Mouse (Mus musculus) midbrain, embryonic 16.5 days (tissue): ENCODE results near the gene Fkbp3. TPM values are rescaled to one million over a fixed set of nuclear protein-coding genes. Genes with fewer than 3 reads are reported as not detected.
A peak's percentile ranks its signal among the peaks of the same experiment; 100 is the strongest.

ENCODE experiments used
- ATAC-seq: fragments of 200-750 bp; cut with Nextera tagmentation; 2 replicates; pipeline ENCODE4 v1.8.0; 2017; ENCODE audit warnings: moderate TSS enrichment
- H3K27ac ChIP-seq: fragments of 300-500 bp; sonication (generic); 2 replicates; pipeline ENCODE4 v1.5.1; 2014; ENCODE audit warnings: mild to moderate bottlenecking, low read length, mixed read lengths
- H3K27me3 ChIP-seq: fragments of 300-500 bp; sonication (generic); 2 replicates; pipeline ENCODE4 v1.6.1; 2014; ENCODE audit warnings: low read depth, low read length, mixed read lengths; ENCODE audit not compliant: control insufficient read depth, insufficient read depth
- H3K36me3 ChIP-seq: fragments of 300-500 bp; sonication (generic); 2 replicates; pipeline ENCODE4 v1.6.1; 2014; ENCODE audit warnings: mild to moderate bottlenecking, low read length, moderate library complexity, mixed read lengths; ENCODE audit not compliant: control insufficient read depth, insufficient read depth
- H3K4me1 ChIP-seq: fragments of 300-500 bp; sonication (generic); 2 replicates; pipeline ENCODE4 v1.6.1; 2014; ENCODE audit warnings: mild to moderate bottlenecking, low read length, mixed read lengths; ENCODE audit not compliant: control insufficient read depth, insufficient read depth
- H3K4me2 ChIP-seq: fragments of 300-500 bp; sonication (generic); 2 replicates; pipeline ENCODE4 v1.6.1; 2014; ENCODE audit warnings: mild to moderate bottlenecking, low read length, mixed read lengths
- H3K4me3 ChIP-seq: fragments of 300-500 bp; sonication (generic); 2 replicates; pipeline ENCODE4 v1.5.1; 2014; ENCODE audit warnings: low read depth, mild to moderate bottlenecking, low read length, moderate library complexity, mixed read lengths
- H3K9ac ChIP-seq: fragments of 300-500 bp; sonication (generic); 2 replicates; pipeline ENCODE4 v1.6.1; 2014; ENCODE audit warnings: low read depth, low read length, mixed read lengths
- H3K9me3 ChIP-seq: fragments of 300-500 bp; sonication (generic); replicated peaks from 2 replicates; pipeline ENCODE4 v1.6.1; 2014; ENCODE audit warnings: mild to moderate bottlenecking, low read length, mixed read lengths; ENCODE audit not compliant: control insufficient read depth, poor library complexity, severe bottlenecking
- WGBS: fragments of 180-500 bp; shearing (Covaris S2); extraction: QIAGEN DNeasy Blood & Tissue Kit; methylation state at CpG from one replicate; pipeline ENCODE4 v1.1.7; 2014; 5-methylcytosine and 5-hydroxymethylcytosine counted together
- polyA plus RNA-seq: library from polyadenylated mRNA; unstranded; fragments of >200 nt; fragmentation: Nextera tagmentation; extraction: Ambion mirVana; gene quantifications from 2 replicates; pipeline ENCODE4 v1.2.1, GENCODE M21; 2015

Gene Fkbp3
- polyA plus RNA-seq, 1 experiment from 2014 or later: 395 TPM

- ATAC-seq: 0 out of 2 replicates have a peak, but pooled peaks have one; percentile 1
Measured at GRCm38 (mm10) chr12:65075733-65076310, 2.0 kb upstream of the Fkbp3 start.

GRCm38 (mm10) chr12:65075085-65075732 lies 1.4 kb upstream of the Fkbp3 start, which contains the start of gene Fancm:
TSS of gene Fancm (plus strand) at chr12:65075603.
- Histone ChIP-seq H3K36me3 (0 out of 2 replicates have a peak, but pooled peaks cover 2% of the 10 kb centered on the region), H3K27me3 (no peaks in the 10 kb centered on the region), H3K9ac (peak within 1 kb of the TSS; percentile 88), H3K4me2 (peak within 1 kb of the TSS; percentile 81), H3K27ac (peak within 1 kb of the TSS; percentile 95), H3K4me3 (peak within 1 kb of the TSS; percentile 89), H3K9me3 (no peaks in the 10 kb centered on the region), H3K4me1 (peaks cover 29% of the 10 kb centered on the region)
- ATAC-seq: peak; percentile 19
- 2% methylated on average over 39 of the region's 39 CpGs for WGBS

More at GRCm38 (mm10) chr12:65075733-65076310, 2.0 kb upstream of the Fkbp3 start:
- Histone ChIP-seq H3K9me3 (no peaks in the 10 kb centered on the region), H3K36me3 (0 out of 2 replicates have a peak, but pooled peaks cover 2% of the 10 kb centered on the region), H3K9ac (peak overlapping the region; percentile 88), H3K27me3 (no peaks in the 10 kb centered on the region), H3K4me3 (peak overlapping the region; percentile 89), H3K27ac (peak overlapping the region; percentile 95), H3K4me2 (peak overlapping the region; percentile 81), H3K4me1 (peaks cover 29% of the 10 kb centered on the region)
- WGBS: under 1% methylated on average over 41 of the region's 41 CpGs

DNA sequence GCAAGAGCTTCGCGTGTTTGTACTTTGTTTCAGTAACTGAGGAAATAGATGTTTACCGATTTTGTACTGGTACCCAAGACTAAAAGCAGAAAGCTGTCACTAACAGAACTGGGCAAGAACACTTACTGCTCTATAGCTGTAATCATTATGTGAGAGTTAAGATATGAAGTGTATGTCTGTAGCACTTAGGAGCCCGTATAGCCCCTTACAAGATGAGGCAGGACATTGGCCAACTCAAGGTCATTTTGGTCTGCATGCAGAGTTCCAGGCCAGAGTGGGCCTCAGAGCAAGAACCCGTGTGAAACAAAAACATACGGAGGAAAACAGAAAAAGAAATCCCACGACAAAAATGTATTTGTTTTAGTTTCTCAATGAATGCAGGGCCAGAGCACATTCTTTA lies 844 bp upstream of the Fkbp3 start:
- Histone ChIP-seq H3K4me3 (peak overlapping the region; percentile 89), H3K4me1 (peaks cover 29% of the 10 kb centered on the region), H3K27ac (peak overlapping the region; percentile 95), H3K27me3 (no peaks in the 10 kb centered on the region), H3K9me3 (no peaks in the 10 kb centered on the region), H3K4me2 (peak overlapping the region; percentile 81), H3K36me3 (0 out of 2 replicates have a peak, but pooled peaks cover 1% of the 10 kb centered on the region), H3K9ac (peak overlapping the region; percentile 88)
- WGBS: 42% methylated on average over 7 of the region's 7 CpGs
- ATAC-seq: no peak

GRCm38 (mm10) chr12:65072911-65073610 lies 746 bp downstream of the Fkbp3 start:
- WGBS: 4% methylated on average over 21 of the region's 21 CpGs
- Histone ChIP-seq H3K9me3 (no peaks in the 10 kb centered on the region), H3K27ac (peak overlapping the region; percentile 95), H3K9ac (peak overlapping the region; percentile 95), H3K36me3 (peaks cover 8% of the 10 kb centered on the region; the same call in 1 of the 2 replicates), H3K4me1 (peaks cover 29% of the 10 kb centered on the region), H3K4me2 (peak overlapping the region; percentile 81), H3K27me3 (no peaks in the 10 kb centered on the region), H3K4me3 (peak overlapping the region; percentile 89)
- peak; percentile 84 for ATAC-seq

- peaks cover 23% of the 10 kb centered on the region for H3K36me3 ChIP-seq
- no peak overlapping the region for H3K4me3 ChIP-seq
- 86% methylated on average over 4 of the region's 4 CpGs for WGBS
Measured at GRCm38 (mm10) chr12:65068409-65068808, 5.4 kb downstream of the Fkbp3 start.

DNA sequence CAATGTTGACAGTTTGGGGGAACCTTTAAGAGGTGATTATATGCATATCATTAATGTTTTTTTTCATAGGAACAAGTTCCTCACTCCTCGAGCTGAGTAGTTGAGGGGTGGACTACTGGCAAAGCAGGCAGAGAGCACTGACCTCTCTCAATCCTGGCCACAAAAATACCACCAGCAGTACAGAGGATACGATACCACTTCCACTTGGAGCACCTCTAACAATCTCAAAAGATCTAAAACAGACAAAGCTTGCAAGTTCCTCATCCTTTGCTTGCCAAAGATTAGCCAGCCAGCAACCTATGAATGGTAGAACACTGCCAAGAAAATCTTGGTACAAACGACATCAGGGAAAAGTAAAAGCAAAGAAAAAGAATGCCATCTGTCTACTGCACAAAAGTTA lies 7.6 kb downstream of the Fkbp3 start:
- H3K27ac ChIP-seq: no peak overlapping the region
- H3K9ac ChIP-seq: no peak overlapping the region
- ATAC-seq: no peak
- H3K4me2 ChIP-seq: no peak overlapping the region
- H3K9me3 ChIP-seq: no peaks in the 10 kb centered on the region
- H3K36me3 ChIP-seq: peaks cover 30% of the 10 kb centered on the region
- no peaks in the 10 kb centered on the region for H3K27me3 ChIP-seq
- H3K4me3 ChIP-seq: no peak overlapping the region
- no peaks in the 10 kb centered on the region for H3K4me1 ChIP-seq
- 65% methylated on average over 3 of the region's 3 CpGs for WGBS

More at GRCm38 (mm10) chr12:65068409-65068808, 5.4 kb downstream of the Fkbp3 start:
- no peak overlapping the region for H3K27ac ChIP-seq
- 0 out of 2 replicates have a peak, but pooled peaks cover 3% of the 10 kb centered on the region for H3K4me1 ChIP-seq
- no peaks in the 10 kb centered on the region for H3K27me3 ChIP-seq
- H3K9me3 ChIP-seq: no peaks in the 10 kb centered on the region
- H3K9ac ChIP-seq: no peak overlapping the region
- no peak for ATAC-seq
- no peak overlapping the region for H3K4me2 ChIP-seq

- no peaks in the 10 kb centered on the region for H3K27me3 ChIP-seq
- H3K9me3 ChIP-seq: no peaks in the 10 kb centered on the region
- no peak for ATAC-seq
- H3K27ac ChIP-seq: no peak overlapping the region
- no peaks in the 10 kb centered on the region for H3K4me1 ChIP-seq
- no peak overlapping the region for H3K4me2 ChIP-seq
- 89% methylated on average over 2 of the region's 2 CpGs for WGBS
- no peak overlapping the region for H3K9ac ChIP-seq
- peaks cover 38% of the 10 kb centered on the region for H3K36me3 ChIP-seq
- no peak overlapping the region for H3K4me3 ChIP-seq
Measured at GRCm38 (mm10) chr12:65065241-65065640, 8.6 kb downstream of the Fkbp3 start.

- Histone ChIP-seq H3K4me1 (no peaks in the 10 kb centered on the region), H3K9ac (no peak overlapping the region), H3K4me3 (no peak overlapping the region), H3K9me3 (no peaks in the 10 kb centered on the region), H3K4me2 (no peak overlapping the region), H3K27me3 (no peaks in the 10 kb centered on the region), H3K27ac (no peak overlapping the region), H3K36me3 (peaks cover 31% of the 10 kb centered on the region)
- no peak for ATAC-seq
Measured at GRCm38 (mm10) chr12:65061082-65061481, 12.7 kb downstream of the Fkbp3 start.
